Mouse (Mus musculus) embryonic facial prominence, embryonic 15.5 days (tissue): ENCODE data around the gene Gga3. TPM values are rescaled to one million over a fixed set of nuclear protein-coding genes. Genes with fewer than 3 reads are reported as not detected.

Source experiments
- ATAC-seq: fragments of 200-750 bp; cut with Nextera tagmentation; 2 replicates; pipeline ENCODE4 v1.8.0; 2017; ENCODE audit warnings: low read depth, moderate TSS enrichment; ENCODE audit not compliant: insufficient number of reproducible peaks, low FRiP score, low TSS enrichment
- H3K27ac ChIP-seq: fragments of 300-500 bp; sonication (generic); replicated peaks from 2 replicates; pipeline ENCODE4 v1.5.1; 2015; ENCODE audit warnings: mild to moderate bottlenecking, inconsistent platforms
- H3K27me3 ChIP-seq: fragments of 300-500 bp; sonication (generic); 2 replicates; pipeline ENCODE4 v1.6.1; 2015; ENCODE audit warnings: inconsistent platforms
- H3K36me3 ChIP-seq: fragments of 300-500 bp; sonication (generic); 2 replicates; pipeline ENCODE4 v1.6.1; 2015; ENCODE audit warnings: mild to moderate bottlenecking, inconsistent platforms
- H3K4me1 ChIP-seq: fragments of 300-500 bp; sonication (generic); 2 replicates; pipeline ENCODE4 v1.6.1; 2015; ENCODE audit warnings: inconsistent platforms
- H3K4me2 ChIP-seq: fragments of 300-500 bp; sonication (generic); replicated peaks from 2 replicates; pipeline ENCODE4 v1.6.1; 2015; ENCODE audit warnings: mild to moderate bottlenecking, inconsistent platforms
- H3K4me3 ChIP-seq: fragments of 300-500 bp; sonication (generic); replicated peaks from 2 replicates; pipeline ENCODE4 v1.5.1; 2015; ENCODE audit warnings: mild to moderate bottlenecking, inconsistent platforms
- H3K9ac ChIP-seq: fragments of 300-500 bp; sonication (generic); 2 replicates; pipeline ENCODE4 v1.6.1; 2015; ENCODE audit warnings: inconsistent platforms
- H3K9me3 ChIP-seq: fragments of 300-500 bp; sonication (generic); replicated peaks from 2 replicates; pipeline ENCODE4 v1.6.1; 2016; ENCODE audit warnings: inconsistent platforms
- WGBS: fragments of 180-500 bp; shearing (Covaris S2); methylation state at CpG from one replicate; pipeline ENCODE4 v1.1.7; 2015; 5-methylcytosine and 5-hydroxymethylcytosine counted together
- polyA plus RNA-seq: library from polyadenylated mRNA; unstranded; fragments of >200 nt; fragmentation: Nextera tagmentation; extraction: Ambion mirVana; gene quantifications from 2 replicates; pipeline ENCODE4 v1.2.1, GENCODE M21; 2015

Gga3 gene
- polyA plus RNA-seq, 1 experiment from 2014 or later: 20.3 TPM

- Histone ChIP-seq H3K27ac (no peak overlapping the region), H3K9me3 (no peaks in the 10 kb centered on the region), H3K9ac (no peak overlapping the region), H3K4me1 (peaks cover 13% of the 10 kb centered on the region), H3K4me3 (no peak overlapping the region), H3K36me3 (peaks cover 52% of the 10 kb centered on the region), H3K27me3 (no peaks in the 10 kb centered on the region), H3K4me2 (no peak overlapping the region)
- 73% methylated on average over 2 of the region's 2 CpGs for WGBS
- ATAC-seq: no peak
Measured at GRCm38 (mm10) chr11:115618001-115618400, 14.2 kb upstream of the Gga3 start.

- no peak overlapping the region for H3K4me3 ChIP-seq
- no peaks in the 10 kb centered on the region for H3K27me3 ChIP-seq
- no peak overlapping the region for H3K4me2 ChIP-seq
- H3K36me3 ChIP-seq: peaks cover 41% of the 10 kb centered on the region
- H3K4me1 ChIP-seq: peaks cover 15% of the 10 kb centered on the region
- no peak overlapping the region for H3K27ac ChIP-seq
- H3K9ac ChIP-seq: no peak overlapping the region
- WGBS: 77% methylated on average over 6 of the region's 6 CpGs
- no peaks in the 10 kb centered on the region for H3K9me3 ChIP-seq
- ATAC-seq: no peak
Measured at GRCm38 (mm10) chr11:115616893-115617292, 13.0 kb upstream of the Gga3 start.

GRCm38 (mm10) chr11:115616371-115616770 is 12.5 kb upstream of the Gga3 start:
- H3K4me3 ChIP-seq: no peak overlapping the region
- no peak overlapping the region for H3K27ac ChIP-seq
- peaks cover 41% of the 10 kb centered on the region for H3K36me3 ChIP-seq
- H3K4me2 ChIP-seq: no peak overlapping the region
- no peak for ATAC-seq
- WGBS: 80% methylated on average over 7 of the region's 7 CpGs
- H3K9ac ChIP-seq: no peak overlapping the region
- H3K27me3 ChIP-seq: no peaks in the 10 kb centered on the region
- peaks cover 20% of the 10 kb centered on the region for H3K4me1 ChIP-seq
- H3K9me3 ChIP-seq: no peaks in the 10 kb centered on the region

- H3K4me2 ChIP-seq: no peak overlapping the region
- no peak overlapping the region for H3K27ac ChIP-seq
- ATAC-seq: no peak
- H3K9ac ChIP-seq: no peak overlapping the region
- H3K4me1 ChIP-seq: peaks cover 21% of the 10 kb centered on the region
- H3K36me3 ChIP-seq: peaks cover 37% of the 10 kb centered on the region
- 89% methylated on average over 6 of the region's 6 CpGs for WGBS
- no peak overlapping the region for H3K4me3 ChIP-seq
- no peaks in the 10 kb centered on the region for H3K27me3 ChIP-seq
- no peaks in the 10 kb centered on the region for H3K9me3 ChIP-seq
Measured at GRCm38 (mm10) chr11:115615875-115616274, 12.0 kb upstream of the Gga3 start.

GRCm38 (mm10) chr11:115615108-115615825 is 11.4 kb upstream of the Gga3 start:
- Histone ChIP-seq H3K27ac (no peak overlapping the region), H3K27me3 (no peaks in the 10 kb centered on the region), H3K9me3 (no peaks in the 10 kb centered on the region), H3K36me3 (peaks cover 30% of the 10 kb centered on the region), H3K4me2 (no peak overlapping the region), H3K4me1 (peaks cover 21% of the 10 kb centered on the region), H3K9ac (no peak overlapping the region), H3K4me3 (no peak overlapping the region)
- WGBS: 82% methylated on average over 15 of the region's 15 CpGs
- no peak for ATAC-seq

GRCm38 (mm10) chr11:115614346-115615107 is 10.7 kb upstream of the Gga3 start:
- H3K36me3 ChIP-seq: peaks cover 25% of the 10 kb centered on the region
- H3K4me1 ChIP-seq: peaks cover 21% of the 10 kb centered on the region
- 76% methylated on average over 10 of the region's 10 CpGs for WGBS
- H3K4me3 ChIP-seq: no peak overlapping the region
- no peaks in the 10 kb centered on the region for H3K9me3 ChIP-seq
- no peak overlapping the region for H3K27ac ChIP-seq
- no peak overlapping the region for H3K9ac ChIP-seq
- no peak overlapping the region for H3K4me2 ChIP-seq
- no peaks in the 10 kb centered on the region for H3K27me3 ChIP-seq
- ATAC-seq: no peak

- no peak; the same call in 1 of the 2 replicates for ATAC-seq
- Histone ChIP-seq H3K36me3 (peaks cover 30% of the 10 kb centered on the region), H3K27me3 (no peaks in the 10 kb centered on the region), H3K4me2 (peak overlapping the region; percentile 87), H3K27ac (peak overlapping the region; percentile 93), H3K9ac (peak overlapping the region; percentile 61), H3K4me3 (peak overlapping the region; percentile 72), H3K4me1 (peaks cover 21% of the 10 kb centered on the region), H3K9me3 (no peaks in the 10 kb centered on the region)
- under 1% methylated on average over 16 of the region's 16 CpGs for WGBS
Measured at GRCm38 (mm10) chr11:115613138-115613945, 9.5 kb upstream of the Gga3 start.

- peak within 1 kb of the TSS; percentile 72 for H3K4me3 ChIP-seq
- no peaks in the 10 kb centered on the region for H3K27me3 ChIP-seq
- peak within 1 kb of the TSS; percentile 93 for H3K27ac ChIP-seq
- H3K36me3 ChIP-seq: peaks cover 35% of the 10 kb centered on the region
- H3K4me1 ChIP-seq: peaks cover 21% of the 10 kb centered on the region
- under 1% methylated on average over 78 of the region's 80 CpGs for WGBS
- ATAC-seq: peak; percentile 80
- H3K4me2 ChIP-seq: peak within 1 kb of the TSS; percentile 87
- peak within 1 kb of the TSS; percentile 61 for H3K9ac ChIP-seq
- H3K9me3 ChIP-seq: no peaks in the 10 kb centered on the region
Measured at GRCm38 (mm10) chr11:115612410-115613137, 8.7 kb upstream of the Gga3 start, which contains the start of gene Mif4gd. TSS of gene Mif4gd (minus strand) at chr11:115612969.

GRCm38 (mm10) chr11:115612059-115612409 is 8.2 kb upstream of the Gga3 start:
- 1% methylated on average over 13 of the region's 13 CpGs for WGBS
- ATAC-seq: no peak
- H3K36me3 ChIP-seq: peaks cover 36% of the 10 kb centered on the region

GRCm38 (mm10) chr11:115611173-115611572 is 7.3 kb upstream of the Gga3 start:
- H3K9ac ChIP-seq: no peak overlapping the region
- H3K4me1 ChIP-seq: peaks cover 21% of the 10 kb centered on the region
- H3K27me3 ChIP-seq: no peaks in the 10 kb centered on the region
- 60% methylated on average over 6 of the region's 6 CpGs for WGBS
- H3K9me3 ChIP-seq: no peaks in the 10 kb centered on the region
- no peak overlapping the region for H3K4me2 ChIP-seq
- H3K36me3 ChIP-seq: peaks cover 44% of the 10 kb centered on the region
- ATAC-seq: no peak
- no peak overlapping the region for H3K27ac ChIP-seq
- 0 out of 2 replicates have a peak overlapping the region, but pooled peaks have one; percentile 72 for H3K4me3 ChIP-seq

More at GRCm38 (mm10) chr11:115612059-115612409, 8.2 kb upstream of the Gga3 start:
- H3K4me1 ChIP-seq: peaks cover 21% of the 10 kb centered on the region
- peak overlapping the region; percentile 93 for H3K27ac ChIP-seq
- peak overlapping the region; percentile 87 for H3K4me2 ChIP-seq
- H3K9ac ChIP-seq: peak overlapping the region; percentile 61
- H3K9me3 ChIP-seq: no peaks in the 10 kb centered on the region
- no peaks in the 10 kb centered on the region for H3K27me3 ChIP-seq
- H3K4me3 ChIP-seq: peak overlapping the region; percentile 72
